Mouse (Mus musculus): Measurements from ENCODE around the gene Olfr1467.

DNA sequence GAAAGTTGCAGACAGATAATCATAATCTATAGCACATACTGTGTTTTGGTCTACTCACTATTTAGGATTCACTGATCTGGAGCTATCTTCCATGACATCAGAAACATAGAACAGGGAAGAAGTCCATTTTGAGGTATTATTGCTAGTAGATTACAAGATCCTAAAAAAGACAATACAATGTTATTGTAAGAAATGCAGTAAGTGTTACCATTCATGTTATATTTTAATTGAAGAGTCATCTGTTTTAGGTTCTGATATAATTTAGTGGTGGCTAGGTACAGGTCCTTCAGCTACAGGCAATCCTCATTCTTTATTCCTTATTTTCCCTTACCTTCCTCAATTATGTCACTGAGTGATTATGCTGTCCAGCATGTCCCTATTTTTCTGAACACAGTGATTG is 46.6 kb upstream of the Olfr1467 start, which contains the start of gene Olfr1465:
- TF ChIP-seq CTCF (IDR thresholded peaks at IDR 0.05; ENCODE audit: borderline replicate concordance, insufficient read depth, low read depth, low read length) (no peak), POLR2A (IDR thresholded peaks at IDR 0.05; ENCODE audit: borderline replicate concordance, insufficient read depth, low read length) (no peak)

Data from cerebellum, adult 2 months (tissue).